ENCODE assay signal across 9 mouse cellular contexts in genomic region chr6:25767073-25767472, GRCm38 (mm10). TPM values are rescaled to one million over a fixed set of nuclear protein-coding genes. Genes with fewer than 3 reads are reported as not detected.
DNase-seq lines count a peak whose midpoint lies in the region; ATAC-seq and TF ChIP-seq lines count a peak whose summit lies in the region.
"Had no signal": no experiment of that assay in that cellular context is flagged by ENCODE, and none has a peak within 500 bp of the region (broad histone marks: within the 10 kb centered on the region; RNA-seq: fewer than 3 reads in every experiment).

No protein-coding gene starts in this region.

- no peaks in the 10 kb centered on the region for H3K4me1 ChIP-seq in kidney, postnatal 0 days (replicated peaks; ENCODE audit: insufficient read depth, low read length)
- H3K4me1 ChIP-seq in kidney, embryonic 16.5 days (ENCODE audit: insufficient read depth, low read length) = no peaks in the 10 kb centered on the region
- H3K4me1 ChIP-seq in midbrain, embryonic 16.5 days (ENCODE audit: control insufficient read depth, insufficient read depth, low read length) = peaks cover 6% of the 10 kb centered on the region; the same call in 1 of the 2 replicates
- no peaks in the 10 kb centered on the region for H3K4me1 ChIP-seq in heart, embryonic 12.5 days (replicated peaks)
- H3K4me1 ChIP-seq: embryonic facial prominence, embryonic 15.5 days had no signal

- H3K9me3 ChIP-seq in kidney, postnatal 0 days (replicated peaks; ENCODE audit: low read length) = no peaks in the 10 kb centered on the region
- H3K9me3 ChIP-seq in kidney, embryonic 16.5 days (ENCODE audit: low read length) = no peaks in the 10 kb centered on the region
- H3K9me3 ChIP-seq in midbrain, embryonic 16.5 days (replicated peaks; ENCODE audit: control insufficient read depth, low read length, poor library complexity, severe bottlenecking) = no peaks in the 10 kb centered on the region
- no peaks in the 10 kb centered on the region for H3K9me3 ChIP-seq in heart, embryonic 12.5 days (replicated peaks)
- H3K9me3 ChIP-seq: embryonic facial prominence, embryonic 15.5 days had no signal

- ATAC-seq in kidney, postnatal 0 days (replicated peaks; ENCODE audit: low FRiP score, low read depth) = no peak
- ATAC-seq in kidney, embryonic 16.5 days (ENCODE audit: low FRiP score, low TSS enrichment) = no peak
- peak; percentile 28; the same call in 1 of the 2 replicates for ATAC-seq in erythroid progenitor cell, adult 5-6 weeks (replicated peaks; ENCODE audit: low FRiP score, poor library complexity, severe bottlenecking)
- ATAC-seq in midbrain, embryonic 16.5 days = peak; percentile 94
- ATAC-seq in heart, embryonic 12.5 days (ENCODE audit: insufficient number of reproducible peaks, low FRiP score) = no peak

- no peak overlapping the region for H3K27ac ChIP-seq in kidney, postnatal 0 days
- H3K27ac ChIP-seq in kidney, embryonic 16.5 days (ENCODE audit: low read length) = no peak overlapping the region
- H3K27ac ChIP-seq in midbrain, embryonic 16.5 days (ENCODE audit: low read length) = no peak overlapping the region
- H3K27ac ChIP-seq in heart, embryonic 12.5 days (ENCODE audit: poor library complexity, severe bottlenecking) = no peak overlapping the region
- H3K27ac ChIP-seq: embryonic facial prominence, embryonic 15.5 days had no signal

- peak; percentile 72 for TF ChIP-seq CTCF in kidney, postnatal 0 days (IDR thresholded peaks at IDR 0.05; ENCODE audit: low read depth)

- H3K9ac ChIP-seq in kidney, postnatal 0 days (ENCODE audit: low read depth, low read length) = no peak overlapping the region
- no peak overlapping the region for H3K9ac ChIP-seq in kidney, embryonic 16.5 days (replicated peaks; ENCODE audit: low read length)
- H3K9ac ChIP-seq in midbrain, embryonic 16.5 days (ENCODE audit: low read depth, low read length) = no peak overlapping the region
- H3K9ac ChIP-seq in heart, embryonic 12.5 days = no peak overlapping the region
- H3K9ac ChIP-seq: embryonic facial prominence, embryonic 15.5 days had no signal

- H3K4me3 ChIP-seq in kidney, postnatal 0 days (replicated peaks; ENCODE audit: low read depth, low read length) = no peak overlapping the region
- H3K4me3 ChIP-seq in kidney, embryonic 16.5 days (ENCODE audit: low read length) = no peak overlapping the region
- H3K4me3 ChIP-seq in midbrain, embryonic 16.5 days (ENCODE audit: low read depth, low read length) = peak overlapping the region; percentile 18; the same call in 1 of the 2 replicates
- no peak overlapping the region for H3K4me3 ChIP-seq in heart, embryonic 12.5 days
- H3K4me3 ChIP-seq: embryonic facial prominence, embryonic 15.5 days had no signal

- DNase-seq in kidney, postnatal 0 days (ENCODE audit: low spot score) = peak; percentile 52
- DNase-seq in brain, adult 2 months (ENCODE audit: low read depth, low spot score) = peak; percentile 91
- DNase-seq in layer of hippocampus, adult 18-20 months (ENCODE audit: low spot score in 2 of 2) = peak; percentile 13 to 72
- no peak for DNase-seq in MN1 (ENCODE audit: low spot score)

- H3K36me3 ChIP-seq in kidney, postnatal 0 days (ENCODE audit: insufficient read depth, low read length) = peaks cover 26% of the 10 kb centered on the region
- peaks cover 40% of the 10 kb centered on the region for H3K36me3 ChIP-seq in kidney, embryonic 16.5 days (ENCODE audit: insufficient read depth, low read length)
- H3K36me3 ChIP-seq in midbrain, embryonic 16.5 days (ENCODE audit: control insufficient read depth, insufficient read depth, low read length) = peaks cover 4% of the 10 kb centered on the region
- H3K36me3 ChIP-seq in heart, embryonic 12.5 days = peaks cover 40% of the 10 kb centered on the region

- H3K27me3 ChIP-seq in kidney, postnatal 0 days (ENCODE audit: insufficient read depth, low read length) = no peaks in the 10 kb centered on the region
- H3K27me3 ChIP-seq in kidney, embryonic 16.5 days (ENCODE audit: insufficient read depth, low read length) = no peaks in the 10 kb centered on the region
- no peaks in the 10 kb centered on the region for H3K27me3 ChIP-seq in midbrain, embryonic 16.5 days (ENCODE audit: control insufficient read depth, insufficient read depth, low read depth, low read length)
- no peaks in the 10 kb centered on the region for H3K27me3 ChIP-seq in heart, embryonic 12.5 days (replicated peaks)
- H3K27me3 ChIP-seq: embryonic facial prominence, embryonic 15.5 days had no signal

- 67% methylated on average over 7 of the region's 7 CpGs for WGBS in kidney, postnatal 0 days
- 66% methylated on average over 7 of the region's 7 CpGs for WGBS in kidney, embryonic 16.5 days
- 12% methylated on average over 7 of the region's 7 CpGs for WGBS in midbrain, embryonic 16.5 days
- 70% methylated on average over 7 of the region's 7 CpGs for WGBS in heart, embryonic 12.5 days

- no peak overlapping the region for H3K4me2 ChIP-seq in kidney, postnatal 0 days (ENCODE audit: low read length)
- no peak overlapping the region for H3K4me2 ChIP-seq in kidney, embryonic 16.5 days (replicated peaks; ENCODE audit: low read depth, low read length)
- H3K4me2 ChIP-seq in midbrain, embryonic 16.5 days (ENCODE audit: low read length) = peak overlapping the region; percentile 48
- no peak overlapping the region for H3K4me2 ChIP-seq in heart, embryonic 12.5 days
- H3K4me2 ChIP-seq: embryonic facial prominence, embryonic 15.5 days had no signal

RNA-seq across cellular contexts. Expression of gene Pot1a, which starts 42.0 kb away (rescaled TPM):
- 23.0 and 23.3 TPM in 2 replicates for polyA plus RNA-seq in kidney, postnatal 0 days (2015; fragmentation: Nextera tagmentation; extraction: Ambion mirVana)
- polyA plus RNA-seq in kidney, embryonic 16.5 days (2015; fragmentation: Nextera tagmentation; extraction: Ambion mirVana) = 32.9 and 34.0 TPM in 2 replicates
- total RNA-seq in erythroid progenitor cell, adult 5-6 weeks (2015; ENCODE audit: low replicate concordance) = 46.9 and 62.0 TPM in 2 replicates
- 29.5 and 41.0 TPM in 2 replicates for total RNA-seq in erythroid progenitor cell, adult 5-6 weeks (2017; ENCODE audit: low replicate concordance)
- 10 to 100 TPM; 14.8 to 15.2 TPM for total RNA-seq in layer of hippocampus, adult 18-20 months (2021)
- 25.5 and 27.0 TPM in 2 replicates for polyA plus RNA-seq in midbrain, embryonic 16.5 days (2015; fragmentation: Nextera tagmentation; extraction: Ambion mirVana)
- 25.1 and 28.8 TPM in 2 replicates for polyA plus RNA-seq in heart, embryonic 12.5 days (2016; fragmentation: Nextera tagmentation; extraction: Ambion mirVana)

Comparison
In these comparisons a context has a peak if more than half of its experiments do, and no peak if none do; other contexts are left out.
1. ATAC-seq: peak in erythroid progenitor cell, adult 5-6 weeks (single experiment) and midbrain, embryonic 16.5 days (single experiment); none in kidney, postnatal 0 days (single experiment), kidney, embryonic 16.5 days (single experiment) and heart, embryonic 12.5 days (single experiment).